Mouse (Mus musculus) urinary bladder, postnatal 4 days (tissue): Measurements from ENCODE around the gene Krt15.

Experiments
- DNase-seq, 2 experiments: peaks; one replicate each; pipeline ENCODE4 v3.0.0; 2021 to 2022; ENCODE audit warnings: low spot score in 2 of 2

The Krt15 gene

DNA sequence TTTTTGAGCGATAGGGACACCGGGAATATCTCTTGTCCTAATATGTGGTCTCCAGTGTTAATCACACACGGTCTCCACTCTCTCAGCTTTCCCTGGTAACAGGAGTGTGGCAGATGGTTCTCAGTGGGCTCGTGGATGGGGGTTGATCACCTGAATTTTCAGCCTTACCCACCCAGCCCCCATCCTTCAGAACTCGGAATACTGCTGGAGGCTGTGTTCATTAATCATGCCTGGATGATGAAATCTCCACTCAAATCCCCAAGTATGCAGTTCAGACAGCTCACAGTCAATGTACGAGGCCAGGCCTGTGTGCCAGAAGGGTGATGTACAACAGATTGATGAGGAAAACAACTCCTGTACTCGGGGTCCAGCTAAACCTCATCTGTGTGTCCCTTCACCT is 10.8 kb downstream of the Krt15 start:
- DNase-seq: no peak

DNA sequence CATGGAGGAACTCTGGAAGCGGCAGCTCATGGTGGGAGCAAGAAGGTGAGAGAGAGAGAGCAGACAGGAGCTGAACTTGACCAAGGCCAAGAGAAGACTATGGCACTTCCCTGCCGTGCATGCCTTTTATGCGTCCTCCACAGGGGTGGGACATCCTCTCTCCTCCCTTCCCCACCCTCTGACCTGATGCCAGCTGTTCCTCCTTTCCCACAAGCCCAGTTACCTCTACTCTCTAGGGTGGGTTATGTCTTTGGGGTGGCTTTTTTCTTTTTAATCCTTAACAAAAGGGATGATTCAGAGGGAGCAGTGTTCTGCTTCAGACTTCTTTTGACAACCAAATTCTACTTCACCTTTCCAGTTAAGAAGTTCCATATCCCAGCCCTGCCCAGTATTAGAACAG is 14.3 kb downstream of the Krt15 start, which contains the start of gene Krt13:
TSS of gene Krt13 (minus strand) at position 101 of the 400 bp plus-strand sequence.
- no peak for DNase-seq

DNA sequence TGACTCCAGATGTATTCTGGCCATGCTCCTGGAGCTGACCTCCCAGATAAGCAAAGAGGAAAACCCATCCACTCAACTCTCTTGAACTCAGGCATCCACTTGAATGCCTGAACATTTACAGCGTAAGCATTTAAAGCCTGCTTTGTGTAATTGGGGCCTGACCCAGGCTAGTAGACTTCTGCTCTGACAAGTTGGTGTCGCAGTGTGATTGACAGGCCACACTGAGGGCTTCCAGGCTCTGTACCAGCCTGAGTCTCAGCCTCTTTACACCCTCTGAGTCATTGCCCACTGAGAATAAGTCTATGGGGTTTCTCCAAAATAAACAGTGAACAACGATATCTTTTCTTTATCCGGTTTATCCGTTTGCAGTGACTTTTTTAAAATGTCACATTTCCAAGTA is 15.4 kb downstream of the Krt15 start:
- DNase-seq: no peak

DNA sequence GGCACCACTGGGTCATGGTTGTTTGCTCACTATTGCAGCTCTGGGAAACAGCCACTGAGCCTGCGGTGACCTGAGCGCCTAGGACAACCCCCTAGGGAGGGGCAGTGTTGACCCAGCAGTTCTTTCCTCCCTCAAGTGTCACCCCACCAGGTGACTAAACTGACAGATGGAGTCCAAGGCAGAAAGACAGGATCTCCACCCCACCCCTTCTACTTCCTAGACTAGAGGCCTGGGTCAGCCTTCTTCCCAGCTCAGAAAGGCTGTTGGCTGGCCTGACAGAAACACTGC is 22.0 kb downstream of the Krt15 start:
- no peak for DNase-seq

DNA sequence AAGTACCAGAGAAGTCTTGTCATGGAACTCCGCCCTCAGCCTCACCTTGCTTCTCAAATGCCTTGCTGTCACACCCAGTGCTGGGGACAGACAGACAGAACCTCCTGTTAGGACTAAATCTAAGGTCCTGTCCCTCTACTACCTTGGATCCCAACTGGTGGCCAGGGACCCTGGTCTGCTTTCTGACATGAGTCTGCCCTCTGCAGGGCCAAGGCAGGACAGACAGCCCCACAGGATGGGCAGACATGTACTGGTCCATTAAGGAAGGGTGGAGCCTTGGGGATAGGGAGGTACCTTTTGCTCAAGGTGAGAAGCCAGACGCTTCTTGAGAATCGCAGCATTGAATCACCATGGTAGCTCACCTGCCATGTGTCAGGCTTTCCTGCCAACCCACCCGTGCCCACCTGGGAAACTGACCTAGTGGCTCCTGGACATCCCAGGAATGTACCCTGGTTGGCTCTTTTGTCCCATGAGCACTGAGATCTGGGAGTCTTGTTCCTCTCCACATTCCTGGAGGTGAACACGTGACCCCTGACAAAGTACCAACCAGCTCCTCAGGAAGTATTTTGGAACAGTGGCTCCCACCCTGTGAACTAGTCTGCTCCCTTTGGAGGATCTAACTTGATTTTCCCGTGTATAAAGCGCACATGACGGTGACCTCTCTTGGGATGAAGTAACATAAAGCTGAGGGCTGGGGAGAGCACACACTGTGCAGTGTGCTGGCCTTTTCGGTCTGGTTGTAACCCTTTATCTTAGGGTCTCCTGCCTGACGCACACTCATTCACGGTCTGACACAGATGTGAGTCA is 22.6 kb downstream of the Krt15 start:
- DNase-seq: no peak

DNA sequence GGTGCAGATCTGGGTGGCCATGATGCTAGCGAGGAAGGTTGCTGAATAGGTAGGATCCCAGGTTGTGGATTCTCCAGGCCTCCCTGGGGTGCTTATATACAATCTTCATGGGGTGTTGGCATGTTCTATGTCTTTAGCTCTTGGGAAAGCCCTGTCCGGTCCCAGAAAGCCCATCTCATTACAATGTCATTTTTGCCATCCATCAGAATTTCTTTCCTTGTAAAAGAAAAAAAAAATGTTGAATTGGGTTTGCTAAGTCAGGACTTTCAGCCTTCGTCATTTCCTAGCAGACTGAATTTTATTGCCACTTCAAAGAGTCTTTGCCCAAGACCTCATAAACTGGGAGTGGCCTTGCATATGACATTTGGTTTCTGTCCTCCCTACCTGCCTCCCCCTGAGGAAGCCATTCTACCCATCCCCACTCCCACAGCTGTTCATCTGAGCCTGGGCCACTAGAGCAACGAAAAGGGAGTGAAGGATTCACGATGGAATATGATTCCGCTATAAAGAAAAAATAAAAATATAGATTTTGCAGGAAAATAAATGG is 30.1 kb downstream of the Krt15 start, which contains the start of gene Krt36:
TSS of gene Krt36 (minus strand) at position 51 of the 547 bp plus-strand sequence.
- no peak for DNase-seq

DNA sequence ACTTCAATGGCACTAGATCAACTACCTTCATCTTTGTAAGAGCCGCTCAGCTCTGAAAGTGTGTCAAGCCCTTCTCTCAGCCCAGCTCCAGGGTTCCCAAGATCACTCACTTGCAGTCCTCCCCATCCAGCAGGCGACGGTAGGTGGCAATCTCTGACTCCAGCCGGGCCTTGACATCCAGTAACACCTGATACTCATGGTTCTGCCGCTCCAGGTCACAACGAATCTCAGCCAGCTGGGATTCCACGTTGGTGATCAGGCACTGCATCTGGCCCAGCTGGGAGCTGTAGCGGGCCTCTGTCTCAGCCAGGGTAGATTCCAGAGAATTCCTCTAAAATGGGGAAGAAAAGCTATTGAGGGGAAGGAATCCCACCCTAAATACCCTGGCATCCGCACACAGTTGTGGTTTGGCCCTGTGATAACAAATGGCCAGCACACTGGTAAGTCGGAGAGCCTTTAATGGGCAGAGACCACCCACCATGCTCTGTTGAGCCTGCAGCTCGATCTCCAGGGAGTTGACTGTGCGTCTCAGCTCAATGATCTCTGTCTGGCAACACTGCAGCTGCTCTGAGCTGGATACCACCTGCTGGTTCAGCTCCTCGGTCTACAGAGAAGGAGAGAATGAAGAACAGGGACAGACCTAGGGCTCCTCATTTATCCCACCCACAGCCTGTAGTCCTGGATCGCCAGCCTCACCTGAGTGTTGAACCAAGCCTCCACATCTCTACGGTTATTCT is 32.9 kb downstream of the Krt15 start:
- DNase-seq: no peak

DNA sequence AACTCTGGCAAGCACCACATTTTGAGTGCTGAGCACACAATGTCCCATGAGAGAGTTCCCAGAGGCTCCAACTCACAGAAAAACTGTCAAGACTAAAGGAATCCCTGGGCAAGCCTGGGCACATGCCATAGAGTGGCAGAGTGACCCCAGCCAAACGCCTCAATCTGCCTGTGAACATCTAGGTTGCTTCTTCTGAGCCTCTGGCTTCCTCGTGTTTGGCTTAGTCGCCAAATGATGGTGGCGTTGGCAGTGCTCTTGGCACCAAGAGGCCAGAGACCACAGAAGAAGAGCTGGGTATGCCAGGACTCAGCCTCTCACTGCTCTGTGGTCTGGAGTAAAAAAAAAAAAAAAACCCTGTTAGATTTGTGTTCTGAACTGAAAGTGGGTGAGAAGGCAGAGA is 35.3 kb downstream of the Krt15 start:
- no peak for DNase-seq

DNA sequence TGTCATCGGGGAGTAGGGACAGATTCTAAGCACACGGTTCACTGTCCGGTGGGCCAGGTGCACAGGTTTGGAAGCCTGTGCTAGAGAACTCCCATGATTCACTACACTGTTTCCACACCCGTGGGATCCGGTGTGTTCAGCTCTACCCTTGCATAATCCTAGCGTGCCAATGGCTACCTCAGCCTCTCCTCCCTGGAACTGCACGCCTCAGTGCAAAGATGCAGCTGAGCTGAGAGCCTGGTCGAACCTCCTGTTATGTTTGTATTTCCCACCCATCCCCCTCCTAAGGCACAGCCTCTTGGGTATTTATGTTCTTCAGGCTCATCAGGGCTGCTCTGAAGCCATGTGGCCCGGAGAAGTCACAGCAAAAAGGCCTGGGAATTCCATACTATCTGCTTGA is 37.9 kb downstream of the Krt15 start:
- no peak for DNase-seq

DNA sequence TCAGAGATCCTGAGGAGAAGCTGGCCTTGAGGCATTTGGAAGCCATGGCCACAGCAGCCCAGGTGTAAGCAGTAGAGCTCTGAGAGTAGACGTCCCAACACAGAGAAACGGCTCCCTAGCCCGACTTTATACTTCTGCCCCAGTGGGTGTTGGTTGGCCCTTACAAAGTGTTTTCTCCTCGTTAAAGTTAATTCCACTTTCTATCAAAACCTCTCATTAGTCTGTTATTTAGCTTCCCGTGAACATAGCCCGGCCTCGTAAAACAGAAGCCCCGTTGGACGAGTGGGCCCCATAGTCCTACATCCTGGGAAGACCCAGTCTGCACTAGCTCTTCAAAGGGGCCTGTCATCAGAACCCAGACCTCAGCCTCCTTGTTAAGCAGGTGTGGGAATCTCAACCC is 39.6 kb downstream of the Krt15 start, which contains the start of gene Krt35:
TSS of gene Krt35 (minus strand) at position 101 of the 400 bp plus-strand sequence.
- DNase-seq: no peak

DNA sequence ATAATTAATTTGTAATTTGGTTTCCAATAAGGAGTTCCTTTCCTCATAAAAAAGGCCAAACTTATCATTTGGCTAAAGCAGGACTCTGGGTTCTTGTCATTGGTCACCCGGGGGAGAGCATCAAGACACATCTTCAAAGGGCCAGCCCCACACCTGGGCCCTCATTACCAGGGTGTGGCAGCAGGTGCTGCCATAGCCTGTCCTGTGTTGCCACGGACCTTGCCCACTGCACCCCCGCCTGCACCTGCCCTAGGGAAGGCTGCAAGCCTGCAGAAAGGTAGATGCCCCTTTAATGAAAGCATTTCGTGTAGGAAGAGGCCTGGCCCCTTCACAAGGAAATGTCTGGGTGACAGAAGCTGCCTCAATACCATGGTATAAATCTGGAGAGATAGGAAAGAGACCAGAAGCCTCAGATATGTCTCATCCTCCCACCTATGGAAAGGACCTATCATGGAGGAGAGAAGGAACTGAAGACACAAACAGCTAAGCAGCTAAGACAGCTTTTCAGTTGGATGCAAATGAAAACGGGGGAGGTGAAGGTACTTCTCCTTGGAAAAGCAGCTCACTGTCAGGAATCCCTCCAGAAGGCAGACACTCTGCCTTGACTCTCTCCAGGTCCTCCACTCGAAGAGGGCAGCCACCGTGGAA is 47.2 kb downstream of the Krt15 start:
- no peak for DNase-seq

DNA sequence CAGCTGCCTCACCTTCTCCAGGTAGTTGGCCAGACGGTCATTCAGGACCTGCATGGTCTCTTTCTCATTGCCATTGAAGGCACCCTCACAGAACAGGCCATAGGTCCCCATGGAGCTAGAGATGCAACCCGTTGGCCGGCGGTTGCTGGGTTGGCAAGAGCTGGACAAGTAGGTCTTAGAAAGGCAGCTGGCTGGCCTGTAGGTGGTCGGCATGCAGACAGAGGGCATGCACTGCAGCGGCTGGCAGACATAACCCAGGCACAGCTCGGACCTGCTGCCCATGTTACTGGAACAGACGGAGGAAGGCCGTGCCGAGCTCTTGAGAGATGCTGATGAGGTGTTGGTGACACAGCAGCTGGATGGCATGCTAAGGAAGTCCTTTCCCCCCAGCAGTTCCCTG is 47.9 kb downstream of the Krt15 start, which contains the start of gene Krt32:
TSS of gene Krt32 (minus strand) at position 366 of the 400 bp plus-strand sequence.
- no peak for DNase-seq
